Mouse (Mus musculus): ENCODE data around the gene Zfp1. TPM values are rescaled to one million over a fixed set of nuclear protein-coding genes. Genes with fewer than 3 reads are reported as not detected.

Zfp1 gene
- polyA plus RNA-seq, 1 experiment from 2014 or later: 25.1 TPM

- Histone ChIP-seq H3K9me3 (ENCODE audit: control insufficient read depth, low read length) (no peaks in the 10 kb centered on the region), H3K4me3 (ENCODE audit: low read depth, low read length) (no peak overlapping the region), H3K27me3 (ENCODE audit: control insufficient read depth, insufficient read depth, low read length) (no peaks in the 10 kb centered on the region), H3K27ac (ENCODE audit: low read depth, low read length) (no peak overlapping the region), H3K4me1 (replicated peaks; ENCODE audit: control insufficient read depth, insufficient read depth, low read length) (no peaks in the 10 kb centered on the region), H3K36me3 (ENCODE audit: control insufficient read depth, insufficient read depth, low read length) (no peaks in the 10 kb centered on the region), H3K9ac (ENCODE audit: low read depth, low read length) (no peak overlapping the region), H3K4me2 (replicated peaks; ENCODE audit: low read depth, low read length) (no peak overlapping the region)
- DNase-seq (ENCODE audit: low spot score) (no peak), ATAC-seq (ENCODE audit: low FRiP score) (no peak)
- 75% methylated on average over 7 of the region's 7 CpGs for WGBS
Measured at GRCm38 (mm10) chr8:111695441-111695840, 52.2 kb downstream of the Zfp1 start.

GRCm38 (mm10) chr8:111697655-111698054, 54.5 kb downstream of the Zfp1 start:
- no peaks in the 10 kb centered on the region for H3K36me3 ChIP-seq (ENCODE audit: control insufficient read depth, insufficient read depth, low read length)
- no peak overlapping the region for H3K4me3 ChIP-seq (ENCODE audit: low read depth, low read length)
- no peaks in the 10 kb centered on the region for H3K4me1 ChIP-seq (replicated peaks; ENCODE audit: control insufficient read depth, insufficient read depth, low read length)
- no peaks in the 10 kb centered on the region for H3K9me3 ChIP-seq (ENCODE audit: control insufficient read depth, low read length)
- no peak overlapping the region for H3K9ac ChIP-seq (ENCODE audit: low read depth, low read length)
- no peak for DNase-seq (ENCODE audit: low spot score)
- no peak overlapping the region for H3K4me2 ChIP-seq (replicated peaks; ENCODE audit: low read depth, low read length)
- WGBS: 81% methylated on average over 10 of the region's 10 CpGs
- H3K27me3 ChIP-seq (ENCODE audit: control insufficient read depth, insufficient read depth, low read length): no peaks in the 10 kb centered on the region
- ATAC-seq (ENCODE audit: low FRiP score): no peak
- no peak overlapping the region for H3K27ac ChIP-seq (ENCODE audit: low read depth, low read length)

- H3K4me3 ChIP-seq (ENCODE audit: low read depth, low read length): no peak overlapping the region
- no peaks in the 10 kb centered on the region for H3K9me3 ChIP-seq (ENCODE audit: control insufficient read depth, low read length)
- H3K9ac ChIP-seq (ENCODE audit: low read depth, low read length): no peak overlapping the region
- no peak overlapping the region for H3K27ac ChIP-seq (ENCODE audit: low read depth, low read length)
- H3K4me2 ChIP-seq (replicated peaks; ENCODE audit: low read depth, low read length): no peak overlapping the region
- no peaks in the 10 kb centered on the region for H3K4me1 ChIP-seq (replicated peaks; ENCODE audit: control insufficient read depth, insufficient read depth, low read length)
- WGBS: 45% methylated on average over 1 of the region's 1 CpGs
- no peaks in the 10 kb centered on the region for H3K36me3 ChIP-seq (ENCODE audit: control insufficient read depth, insufficient read depth, low read length)
- no peak for ATAC-seq (ENCODE audit: low FRiP score)
- no peak for DNase-seq (ENCODE audit: low spot score)
- H3K27me3 ChIP-seq (ENCODE audit: control insufficient read depth, insufficient read depth, low read length): no peaks in the 10 kb centered on the region
Measured at GRCm38 (mm10) chr8:111699035-111699434, 55.8 kb downstream of the Zfp1 start.

GRCm38 (mm10) chr8:111700201-111700600, 57.0 kb downstream of the Zfp1 start:
- Histone ChIP-seq H3K4me1 (replicated peaks; ENCODE audit: control insufficient read depth, insufficient read depth, low read length) (no peaks in the 10 kb centered on the region), H3K9me3 (ENCODE audit: control insufficient read depth, low read length) (no peaks in the 10 kb centered on the region), H3K27me3 (ENCODE audit: control insufficient read depth, insufficient read depth, low read length) (no peaks in the 10 kb centered on the region), H3K36me3 (ENCODE audit: control insufficient read depth, insufficient read depth, low read length) (no peaks in the 10 kb centered on the region), H3K4me2 (replicated peaks; ENCODE audit: low read depth, low read length) (no peak overlapping the region), H3K27ac (ENCODE audit: low read depth, low read length) (no peak overlapping the region), H3K4me3 (ENCODE audit: low read depth, low read length) (no peak overlapping the region), H3K9ac (ENCODE audit: low read depth, low read length) (no peak overlapping the region)
- ATAC-seq (ENCODE audit: low FRiP score) (no peak), DNase-seq (ENCODE audit: low spot score) (no peak)
- WGBS: 83% methylated on average over 3 of the region's 3 CpGs

GRCm38 (mm10) chr8:111700740-111701139, 57.5 kb downstream of the Zfp1 start:
- Histone ChIP-seq H3K9me3 (ENCODE audit: control insufficient read depth, low read length) (no peaks in the 10 kb centered on the region), H3K4me3 (ENCODE audit: low read depth, low read length) (no peak overlapping the region), H3K4me1 (replicated peaks; ENCODE audit: control insufficient read depth, insufficient read depth, low read length) (no peaks in the 10 kb centered on the region), H3K36me3 (ENCODE audit: control insufficient read depth, insufficient read depth, low read length) (no peaks in the 10 kb centered on the region), H3K27ac (ENCODE audit: low read depth, low read length) (no peak overlapping the region), H3K4me2 (replicated peaks; ENCODE audit: low read depth, low read length) (no peak overlapping the region), H3K9ac (ENCODE audit: low read depth, low read length) (no peak overlapping the region), H3K27me3 (ENCODE audit: control insufficient read depth, insufficient read depth, low read length) (no peaks in the 10 kb centered on the region)
- WGBS: 85% methylated on average over 5 of the region's 5 CpGs
- DNase-seq (ENCODE audit: low spot score) (no peak), ATAC-seq (ENCODE audit: low FRiP score) (no peak)

- no peak overlapping the region for H3K4me2 ChIP-seq (replicated peaks; ENCODE audit: low read depth, low read length)
- DNase-seq (ENCODE audit: low spot score) (no peak), ATAC-seq (ENCODE audit: low FRiP score) (no peak)
- H3K9me3 ChIP-seq (ENCODE audit: control insufficient read depth, low read length): no peaks in the 10 kb centered on the region
- no peaks in the 10 kb centered on the region for H3K27me3 ChIP-seq (ENCODE audit: control insufficient read depth, insufficient read depth, low read length)
- WGBS: 91% methylated on average over 9 of the region's 9 CpGs
- no peaks in the 10 kb centered on the region for H3K4me1 ChIP-seq (replicated peaks; ENCODE audit: control insufficient read depth, insufficient read depth, low read length)
- H3K9ac ChIP-seq (ENCODE audit: low read depth, low read length): no peak overlapping the region
- H3K36me3 ChIP-seq (ENCODE audit: control insufficient read depth, insufficient read depth, low read length): no peaks in the 10 kb centered on the region
- H3K4me3 ChIP-seq (ENCODE audit: low read depth, low read length): no peak overlapping the region
- no peak overlapping the region for H3K27ac ChIP-seq (ENCODE audit: low read depth, low read length)
Measured at GRCm38 (mm10) chr8:111701380-111701779, 58.2 kb downstream of the Zfp1 start.

GRCm38 (mm10) chr8:111704585-111704984, 61.4 kb downstream of the Zfp1 start:
- WGBS: 91% methylated on average over 11 of the region's 12 CpGs
- ATAC-seq (ENCODE audit: low FRiP score) (no peak), DNase-seq (ENCODE audit: low spot score) (no peak)
- no peak overlapping the region for H3K9ac ChIP-seq (ENCODE audit: low read depth, low read length)
- no peak overlapping the region for H3K4me3 ChIP-seq (ENCODE audit: low read depth, low read length)
- no peaks in the 10 kb centered on the region for H3K9me3 ChIP-seq (ENCODE audit: control insufficient read depth, low read length)
- H3K27me3 ChIP-seq (ENCODE audit: control insufficient read depth, insufficient read depth, low read length): no peaks in the 10 kb centered on the region
- H3K27ac ChIP-seq (ENCODE audit: low read depth, low read length): no peak overlapping the region
- no peaks in the 10 kb centered on the region for H3K4me1 ChIP-seq (replicated peaks; ENCODE audit: control insufficient read depth, insufficient read depth, low read length)
- H3K4me2 ChIP-seq (replicated peaks; ENCODE audit: low read depth, low read length): no peak overlapping the region
- H3K36me3 ChIP-seq (ENCODE audit: control insufficient read depth, insufficient read depth, low read length): no peaks in the 10 kb centered on the region

GRCm38 (mm10) chr8:111705222-111705621, 62.0 kb downstream of the Zfp1 start:
- no peak overlapping the region for H3K27ac ChIP-seq (ENCODE audit: low read depth, low read length)
- ATAC-seq (ENCODE audit: low FRiP score) (no peak), DNase-seq (ENCODE audit: low spot score) (no peak)
- H3K4me3 ChIP-seq (ENCODE audit: low read depth, low read length): no peak overlapping the region
- H3K4me2 ChIP-seq (replicated peaks; ENCODE audit: low read depth, low read length): no peak overlapping the region
- no peaks in the 10 kb centered on the region for H3K9me3 ChIP-seq (ENCODE audit: control insufficient read depth, low read length)
- H3K36me3 ChIP-seq (ENCODE audit: control insufficient read depth, insufficient read depth, low read length): no peaks in the 10 kb centered on the region
- no peak overlapping the region for H3K9ac ChIP-seq (ENCODE audit: low read depth, low read length)
- H3K27me3 ChIP-seq (ENCODE audit: control insufficient read depth, insufficient read depth, low read length): no peaks in the 10 kb centered on the region
- no peaks in the 10 kb centered on the region for H3K4me1 ChIP-seq (replicated peaks; ENCODE audit: control insufficient read depth, insufficient read depth, low read length)
- WGBS: 76% methylated on average over 3 of the region's 3 CpGs

- Histone ChIP-seq H3K4me2 (replicated peaks; ENCODE audit: low read depth, low read length) (no peak overlapping the region), H3K36me3 (ENCODE audit: control insufficient read depth, insufficient read depth, low read length) (0 out of 2 replicates have a peak, but pooled peaks cover 3% of the 10 kb centered on the region), H3K4me1 (replicated peaks; ENCODE audit: control insufficient read depth, insufficient read depth, low read length) (no peaks in the 10 kb centered on the region), H3K9ac (ENCODE audit: low read depth, low read length) (no peak overlapping the region), H3K27me3 (ENCODE audit: control insufficient read depth, insufficient read depth, low read length) (no peaks in the 10 kb centered on the region), H3K4me3 (ENCODE audit: low read depth, low read length) (no peak overlapping the region), H3K27ac (ENCODE audit: low read depth, low read length) (no peak overlapping the region), H3K9me3 (ENCODE audit: control insufficient read depth, low read length) (no peaks in the 10 kb centered on the region)
- 70% methylated on average over 5 of the region's 5 CpGs for WGBS
- ATAC-seq (ENCODE audit: low FRiP score) (no peak), DNase-seq (ENCODE audit: low spot score) (no peak)
Measured at GRCm38 (mm10) chr8:111705699-111706098, 62.5 kb downstream of the Zfp1 start.

Data from hindbrain, embryonic 11.5 days (tissue).